Mouse (Mus musculus) heart, postnatal 0 days (tissue): ENCODE results near the gene Fancd2. TPM values are rescaled to one million over a fixed set of nuclear protein-coding genes. Genes with fewer than 3 reads are reported as not detected.

Source experiments
- ATAC-seq: fragments of 200-750 bp; cut with Nextera tagmentation; 2 replicates; pipeline ENCODE4 v1.8.0; 2017; ENCODE audit warnings: low read depth, moderate number of reproducible peaks, moderate library complexity; ENCODE audit not compliant: insufficient read depth
- DNase-seq: peaks from one replicate; pipeline ENCODE4 v3.0.0-alpha.2; 2016; ENCODE audit warnings: low spot score
- H3K27ac ChIP-seq: fragments of 300-500 bp; sonication (generic); 2 replicates; pipeline ENCODE4 v1.5.1; 2014; ENCODE audit warnings: low read depth, mild to moderate bottlenecking
- H3K27me3 ChIP-seq: fragments of 300-500 bp; sonication (generic); 2 replicates; pipeline ENCODE4 v1.6.1; 2014; ENCODE audit warnings: low read length, mixed read lengths; ENCODE audit not compliant: control insufficient read depth, insufficient read depth
- H3K36me3 ChIP-seq: fragments of 300-500 bp; sonication (generic); replicated peaks from 2 replicates; pipeline ENCODE4 v1.6.1; 2014; ENCODE audit warnings: low read length, mixed read lengths; ENCODE audit not compliant: control insufficient read depth, insufficient read depth
- H3K4me1 ChIP-seq: fragments of 300-500 bp; sonication (generic); 2 replicates; pipeline ENCODE4 v1.6.1; 2014; ENCODE audit warnings: antibody characterized with exemption; ENCODE audit not compliant: control insufficient read depth, insufficient read depth
- H3K4me2 ChIP-seq: fragments of 300-500 bp; sonication (generic); 2 replicates; pipeline ENCODE4 v1.6.1; 2014; ENCODE audit warnings: low read depth, mild to moderate bottlenecking, low read length, moderate library complexity
- H3K4me3 ChIP-seq: fragments of 300-500 bp; sonication (generic); 2 replicates; pipeline ENCODE4 v1.5.1; 2014; ENCODE audit warnings: low read depth, low read length
- H3K9ac ChIP-seq: fragments of 300-500 bp; sonication (generic); replicated peaks from 2 replicates; pipeline ENCODE4 v1.6.1; 2014; ENCODE audit warnings: low read depth, low read length, mixed read lengths
- H3K9me3 ChIP-seq: fragments of 300-500 bp; sonication (generic); replicated peaks from 2 replicates; pipeline ENCODE4 v1.6.1; 2016; ENCODE audit warnings: low read length; ENCODE audit not compliant: control insufficient read depth
- CTCF ChIP-seq: IDR thresholded peaks from 2 replicates; pipeline ENCODE4 v1.5.1; 2016; ENCODE audit warnings: antibody characterized with exemption, control low read depth, low read depth
- EP300 ChIP-seq: IDR thresholded peaks from 2 replicates; pipeline ENCODE4 v1.6.1; 2016; ENCODE audit warnings: antibody characterized with exemption, low read depth
- WGBS: fragments of 180-500 bp; shearing (Covaris S2); extraction: QIAGEN DNeasy Blood & Tissue Kit; methylation state at CpG from one replicate; pipeline ENCODE4 v1.1.7; 2014; 5-methylcytosine and 5-hydroxymethylcytosine counted together
- polyA plus RNA-seq: library from polyadenylated mRNA; unstranded; fragments of >200 nt; fragmentation: Nextera tagmentation; extraction: Ambion mirVana; gene quantifications from 2 replicates; pipeline ENCODE4 v1.2.1, GENCODE M21; 2015
- total RNA-seq: library from RNA; depleted of rRNA; stranded (reverse); fragments of >200 nt; gene quantifications from 2 replicates; pipeline ENCODE4 v1.2.3, GENCODE M21; 2014; ENCODE audit warnings: low replicate concordance

The Fancd2 gene
- total and polyA plus RNA-seq, 2 experiments from 2014 or later, result 1.9 to 9.0 TPM

GRCm38 (mm10) chr6:113602821-113603220, 71.3 kb downstream of the Fancd2 start:
- Histone ChIP-seq H3K27ac (no peak overlapping the region), H3K4me2 (no peak overlapping the region), H3K9ac (no peak overlapping the region), H3K27me3 (no peaks in the 10 kb centered on the region), H3K4me1 (peaks cover 18% of the 10 kb centered on the region; the same call in 1 of the 2 replicates), H3K4me3 (no peak overlapping the region), H3K36me3 (0 out of 2 replicates have a peak, but pooled peaks cover 11% of the 10 kb centered on the region), H3K9me3 (no peaks in the 10 kb centered on the region)
- 89% methylated on average over 6 of the region's 6 CpGs for WGBS
- TF ChIP-seq CTCF, result no peak
- no peak for TF ChIP-seq EP300
- no peak for ATAC-seq
- DNase-seq, result no peak

- Histone ChIP-seq H3K27ac (peak overlapping the region; percentile 82), H3K9ac (peak overlapping the region; percentile 74; the same call in 1 of the 2 replicates), H3K36me3 (0 out of 2 replicates have a peak, but pooled peaks cover 11% of the 10 kb centered on the region), H3K4me1 (peaks cover 18% of the 10 kb centered on the region; the same call in 1 of the 2 replicates), H3K9me3 (no peaks in the 10 kb centered on the region), H3K4me3 (peak overlapping the region; percentile 65), H3K27me3 (no peaks in the 10 kb centered on the region), H3K4me2 (peak overlapping the region; percentile 63)
- DNase-seq (no peak), ATAC-seq (no peak)
- TF ChIP-seq EP300 (no peak), CTCF (no peak)
- 57% methylated on average over 12 of the region's 12 CpGs for WGBS
These were observed 72.5 kb downstream of the Fancd2 start for GRCm38 (mm10) chr6:113603993-113604392.

- Histone ChIP-seq H3K4me2 (peak within 1 kb of the TSS; percentile 63), H3K36me3 (0 out of 2 replicates have a peak, but pooled peaks cover 11% of the 10 kb centered on the region), H3K27me3 (no peaks in the 10 kb centered on the region), H3K4me1 (peaks cover 18% of the 10 kb centered on the region; the same call in 1 of the 2 replicates), H3K9ac (peak within 1 kb of the TSS; percentile 74), H3K4me3 (peak within 1 kb of the TSS; percentile 65), H3K27ac (peak within 1 kb of the TSS; percentile 82), H3K9me3 (no peaks in the 10 kb centered on the region)
- under 1% methylated on average over 63 of the region's 65 CpGs for whole genome bisulfite sequencing
- peak; percentile 95 for ATAC-seq
- peak; percentile 47 for TF ChIP-seq CTCF
- no peak for TF ChIP-seq EP300
- peak; percentile 87 for DNase-seq
These were observed 73.1 kb downstream of the Fancd2 start, which contains the start of gene Brk1 for GRCm38 (mm10) chr6:113604432-113605223. Brk1 (plus strand) TSS chr6:113604772.

GRCm38 (mm10) chr6:113605224-113605545, 73.7 kb downstream of the Fancd2 start:
- WGBS, result 4% methylated on average over 10 of the region's 10 CpGs
- no peak for DNase-seq
- peak overlapping the region; percentile 63 for H3K4me2 ChIP-seq
- peak overlapping the region; percentile 74 for H3K9ac ChIP-seq
- peaks cover 18% of the 10 kb centered on the region; the same call in 1 of the 2 replicates for H3K4me1 ChIP-seq
- no peaks in the 10 kb centered on the region for H3K9me3 ChIP-seq
- H3K4me3 ChIP-seq, result peak overlapping the region; percentile 65
- peaks cover 11% of the 10 kb centered on the region; the same call in 1 of the 2 replicates for H3K36me3 ChIP-seq
- no peak; the same call in 1 of the 2 replicates for ATAC-seq
- H3K27me3 ChIP-seq, result no peaks in the 10 kb centered on the region
- H3K27ac ChIP-seq, result peak overlapping the region; percentile 82
- TF ChIP-seq EP300 (no peak), CTCF (no peak)

- no peak for ATAC-seq
- Histone ChIP-seq H3K27ac (no peak overlapping the region), H3K27me3 (no peaks in the 10 kb centered on the region), H3K36me3 (peaks cover 29% of the 10 kb centered on the region), H3K9ac (no peak overlapping the region), H3K9me3 (no peaks in the 10 kb centered on the region), H3K4me2 (no peak overlapping the region), H3K4me3 (no peak overlapping the region), H3K4me1 (peaks cover 37% of the 10 kb centered on the region)
- no peak for DNase-seq
- 81% methylated on average over 6 of the region's 6 CpGs for WGBS
- TF ChIP-seq CTCF, result no peak
- no peak for TF ChIP-seq EP300
These were observed 77.4 kb downstream of the Fancd2 start for GRCm38 (mm10) chr6:113608871-113609270.
